Mouse (Mus musculus) MEL (cell line): Measurements from ENCODE around the gene Afap1l2.

Experiments
- CTCF ChIP-seq, 3 experiments: IDR thresholded peaks in 2 of 3; conservative IDR thresholded peaks in 1 of 3; 2 replicates each; pipeline ENCODE4 v1.5.1; 2011 to 2012; ENCODE audit warnings: low read length in 3 of 3, low read depth in 2 of 3, mild to moderate bottlenecking in 2 of 3, improper control_type of control experiment in 1 of 3, inconsistent platforms in 1 of 3, mixed read lengths in 1 of 3, moderate library complexity in 1 of 3; ENCODE audit not compliant: control insufficient read depth in 1 of 3, insufficient read depth in 1 of 3, poor library complexity in 1 of 3, severe bottlenecking in 1 of 3
- MAFK ChIP-seq: IDR thresholded peaks from 2 replicates; pipeline ENCODE4 v1.6.1; 2011; ENCODE audit warnings: low read depth, mild to moderate bottlenecking, low read length, improper control_type of control experiment, borderline replicate concordance
- POLR2A ChIP-seq, 2 experiments: IDR thresholded peaks; 2 replicates each; pipeline ENCODE4 v1.6.1; 2011 to 2012; ENCODE audit warnings: low read length in 2 of 2, mild to moderate bottlenecking in 2 of 2, control low read depth in 1 of 2, improper control_type of control experiment in 1 of 2, low read depth in 1 of 2, moderate library complexity in 1 of 2; ENCODE audit not compliant: control insufficient read depth in 1 of 2, insufficient read depth in 1 of 2, poor library complexity in 1 of 2
- USF2 ChIP-seq, 2 experiments: IDR thresholded peaks; 2 replicates each; pipeline ENCODE4 v1.6.1; 2011 to 2012; ENCODE audit warnings: improper control_type of control experiment in 2 of 2, low read length in 2 of 2, borderline replicate concordance in 1 of 2, inconsistent platforms in 1 of 2, low read depth in 1 of 2, mild to moderate bottlenecking in 1 of 2; ENCODE audit not compliant: insufficient read depth in 1 of 2

GRCm38 (mm10) chr19:57047671-57048320, 39.8 kb upstream of the Afap1l2 start:
- TF ChIP-seq CTCF (IDR thresholded peaks at IDR 0.05 in 2 of 3, conservative IDR thresholded peaks at IDR 0.05 in 1 of 3; ENCODE audit: control insufficient read depth in 1 of 3, insufficient read depth in 1 of 3, low read depth in 2 of 3, low read length in 3 of 3, poor library complexity in 1 of 3, severe bottlenecking in 1 of 3): no peak
- no peak for TF ChIP-seq MAFK
- no peak for TF ChIP-seq USF2 (IDR thresholded peaks at IDR 0.05; ENCODE audit: borderline replicate concordance in 1 of 2, insufficient read depth in 1 of 2, low read depth in 1 of 2, low read length in 2 of 2)
- no peak for TF ChIP-seq POLR2A (IDR thresholded peaks at IDR 0.05; ENCODE audit: control insufficient read depth in 1 of 2, insufficient read depth in 1 of 2, low read depth in 1 of 2, low read length in 2 of 2, poor library complexity in 1 of 2)
